Comparison of ENCODE assay signal across 1 mouse cellular context in the genomic region with DNA sequence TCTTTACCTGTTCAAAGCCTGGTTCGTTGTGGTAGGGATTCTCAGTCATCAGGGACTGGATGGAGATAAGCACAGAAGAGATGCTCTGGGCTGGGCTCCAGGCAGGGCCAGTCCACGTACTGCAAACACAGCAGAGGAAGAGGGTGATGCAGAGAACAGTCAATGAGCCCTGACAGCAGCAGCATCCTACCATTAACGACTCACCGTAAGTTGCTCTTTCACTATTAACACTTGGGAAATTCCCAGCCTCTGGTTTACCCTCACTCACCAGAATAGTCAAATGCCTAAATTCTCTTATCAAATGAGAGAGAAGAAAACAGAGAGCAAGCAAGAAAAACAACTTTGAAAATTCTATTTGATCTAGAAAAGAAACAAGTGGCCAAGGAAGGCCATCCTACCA.
TF ChIP-seq lines count a peak whose summit lies in the region.

No protein-coding gene starts in this region.

TF ChIP-seq in CH12.LX, 34 proteins besides CTCF, POLR2A, EP300 and RAD21 (continued from another document):
- TF ChIP-seq ELF1 (IDR thresholded peaks at IDR 0.05; ENCODE audit: low read depth, low read length) = peak; percentile 34; the same call in 1 of the 2 replicates
- no peak for TF ChIP-seq PAX5 (IDR thresholded peaks at IDR 0.05; ENCODE audit: low read length)
- no peak for TF ChIP-seq ZKSCAN1 (IDR thresholded peaks at IDR 0.05; ENCODE audit: borderline replicate concordance, low read depth, low read length)
- no peak for TF ChIP-seq KAT2A (IDR thresholded peaks at IDR 0.05; ENCODE audit: insufficient replicate concordance, low read length)
- TF ChIP-seq POLR2AphosphoS2 (IDR thresholded peaks at IDR 0.05; ENCODE audit: low read depth, low read length) = no peak
- no peak for TF ChIP-seq CHD2 (IDR thresholded peaks at IDR 0.05; ENCODE audit: low read length)
- no peak for TF ChIP-seq ZC3H11A (IDR thresholded peaks at IDR 0.05; ENCODE audit: low read depth, low read length)
- no peak for TF ChIP-seq MYC (IDR thresholded peaks at IDR 0.05; ENCODE audit: low read depth, low read length)
- TF ChIP-seq RCOR1 (conservative IDR thresholded peaks at IDR 0.05; ENCODE audit: low read depth, low read length) = 0 out of 2 replicates have a peak, but pooled peaks have one; percentile 77
- TF ChIP-seq ZMIZ1 (IDR thresholded peaks at IDR 0.05; ENCODE audit: low read depth, low read length) = no peak
- TF ChIP-seq MAZ (IDR thresholded peaks at IDR 0.05; ENCODE audit: low read depth, low read length) = 0 out of 2 replicates have a peak, but pooled peaks have one; percentile 34
- TF ChIP-seq SMC3 (IDR thresholded peaks at IDR 0.05; ENCODE audit: low read depth, low read length) = no peak
- peak; percentile 53 for TF ChIP-seq ETS1 (conservative IDR thresholded peaks at IDR 0.05; ENCODE audit: low read depth, low read length)
- peak; percentile 82 for TF ChIP-seq JUN (IDR thresholded peaks at IDR 0.05; ENCODE audit: insufficient read depth, low read depth, low read length)
- TF ChIP-seq SIN3A (IDR thresholded peaks at IDR 0.05; ENCODE audit: low read length) = peak; percentile 85
- TF ChIP-seq HCFC1 (IDR thresholded peaks at IDR 0.05; ENCODE audit: low read depth, low read length) = no peak; the same call in 1 of the 2 replicates
- TF ChIP-seq TBP (conservative IDR thresholded peaks at IDR 0.05; ENCODE audit: low read depth, low read length) = 0 out of 2 replicates have a peak, but pooled peaks have one; percentile 29
